Mouse (Mus musculus) erythroid progenitor cell, adult 5-6 weeks (primary cell): ENCODE results near the gene Gm20458. TPM values are rescaled to one million over a fixed set of nuclear protein-coding genes. Genes with fewer than 3 reads are reported as not detected.
A peak's percentile ranks its signal among the peaks of the same experiment; 100 is the strongest.

Experiments
- ATAC-seq: replicated peaks from 2 replicates; pipeline ENCODE4 v1.8.0; 2016; ENCODE audit warnings: moderate number of reproducible peaks, mild to moderate bottlenecking, moderate TSS enrichment, inconsistent platforms; ENCODE audit not compliant: poor library complexity, low FRiP score, severe bottlenecking
- total RNA-seq, 2 experiments: library from RNA; stranded (forward) in 1 of 2; stranded (reverse) in 1 of 2; fragments of 150-400 nt in 1 of 2; fragments of 186-747, 209-891 nt in 1 of 2; gene quantifications; 2 replicates each; pipeline versions ENCODE4 v1.2.3 to v1.2.4; 2015 to 2017; ENCODE audit warnings: low replicate concordance in 2 of 2

Gene Gm20458
- total RNA-seq, 2 experiments from 2014 or later, result not detected

GRCm38 (mm10) chr2:164520782-164521181 lies 60.0 kb downstream of the Gm20458 start:
- no peak for ATAC-seq

GRCm38 (mm10) chr2:164521841-164522240 lies 61.1 kb downstream of the Gm20458 start:
- ATAC-seq, result no peak

- ATAC-seq, result no peak
Measured at GRCm38 (mm10) chr2:164522280-164522679, 61.5 kb downstream of the Gm20458 start.

- ATAC-seq, result no peak
Measured at GRCm38 (mm10) chr2:164523301-164523773, 62.6 kb downstream of the Gm20458 start.

- no peak for ATAC-seq
Measured at GRCm38 (mm10) chr2:164528557-164528956, 67.8 kb downstream of the Gm20458 start.

- ATAC-seq, result peak; percentile 69; the same call in 1 of the 2 replicates
Measured at GRCm38 (mm10) chr2:164531169-164531568, 70.4 kb downstream of the Gm20458 start.

GRCm38 (mm10) chr2:164534315-164534714 lies 73.5 kb downstream of the Gm20458 start:
- ATAC-seq, result no peak

- ATAC-seq, result no peak
Measured at GRCm38 (mm10) chr2:164537003-164537402, 76.2 kb downstream of the Gm20458 start.

Other genes with a start within 250 kb of the Gm20458 start
- gene Wfdc15b, start 239.3 kb upstream of the Gm20458 start, total RNA-seq (2015; ENCODE audit: low replicate concordance), result not detected in 2 replicates
- gene Wfdc15b, start 239.3 kb upstream of the Gm20458 start, total RNA-seq (2017; ENCODE audit: low replicate concordance), result not detected in 2 replicates
- gene Svs2, start 222.5 kb upstream of the Gm20458 start, total RNA-seq (2015; ENCODE audit: low replicate concordance), result not detected in 2 replicates
- gene Svs2, start 222.5 kb upstream of the Gm20458 start, total RNA-seq (2017; ENCODE audit: low replicate concordance), result not detected in 2 replicates
- gene Svs3b, start 204.3 kb upstream of the Gm20458 start, total RNA-seq (2015; ENCODE audit: low replicate concordance), result not detected in 2 replicates
- not detected in 2 replicates for gene Svs3b, start 204.3 kb upstream of the Gm20458 start, total RNA-seq (2017; ENCODE audit: low replicate concordance)
- gene Svs4, start 182.5 kb upstream of the Gm20458 start, total RNA-seq (2015; ENCODE audit: low replicate concordance), result not detected in 2 replicates
- not detected in 2 replicates for gene Svs4, start 182.5 kb upstream of the Gm20458 start, total RNA-seq (2017; ENCODE audit: low replicate concordance)
- not detected in 2 replicates for gene Svs3a, start 171.7 kb upstream of the Gm20458 start, total RNA-seq (2015; ENCODE audit: low replicate concordance)
- gene Svs3a, start 171.7 kb upstream of the Gm20458 start, total RNA-seq (2017; ENCODE audit: low replicate concordance), result not detected in 2 replicates
- not detected in 2 replicates for gene Svs6, start 144.2 kb upstream of the Gm20458 start, total RNA-seq (2015; ENCODE audit: low replicate concordance)
- not detected in 2 replicates for gene Svs6, start 144.2 kb upstream of the Gm20458 start, total RNA-seq (2017; ENCODE audit: low replicate concordance)
- gene Svs5, start 128.2 kb upstream of the Gm20458 start, total RNA-seq (2015; ENCODE audit: low replicate concordance), result not detected in 2 replicates
- not detected in 2 replicates for gene Svs5, start 128.2 kb upstream of the Gm20458 start, total RNA-seq (2017; ENCODE audit: low replicate concordance)
- 36.9 and 68.8 TPM in 2 replicates for gene Slpi, start 71.9 kb upstream of the Gm20458 start, total RNA-seq (2015; ENCODE audit: low replicate concordance)
- 6.3 and 11.0 TPM in 2 replicates for gene Slpi, start 71.9 kb upstream of the Gm20458 start, total RNA-seq (2017; ENCODE audit: low replicate concordance)
- not detected in 2 replicates for gene Rbpjl, start 57.8 kb upstream of the Gm20458 start, total RNA-seq (2015; ENCODE audit: low replicate concordance)
- not detected in 2 replicates for gene Rbpjl, start 57.8 kb upstream of the Gm20458 start, total RNA-seq (2017; ENCODE audit: low replicate concordance)
- not detected in 2 replicates for gene Matn4, start 55.8 kb upstream of the Gm20458 start, total RNA-seq (2015; ENCODE audit: low replicate concordance)
- gene Matn4, start 55.8 kb upstream of the Gm20458 start, total RNA-seq (2017; ENCODE audit: low replicate concordance), result not detected in 2 replicates
- 2.5 and 7.2 TPM in 2 replicates for gene Sdc4, start 17.1 kb upstream of the Gm20458 start, total RNA-seq (2015; ENCODE audit: low replicate concordance)
- gene Sdc4, start 17.1 kb upstream of the Gm20458 start, total RNA-seq (2017; ENCODE audit: low replicate concordance), result 5.7 and 7.2 TPM in 2 replicates
- gene Sys1, start 4.0 kb upstream of the Gm20458 start, total RNA-seq (2015; ENCODE audit: low replicate concordance), result 8.8 and 10.8 TPM in 2 replicates
- 3.1 and 5.3 TPM in 2 replicates for gene Sys1, start 4.0 kb upstream of the Gm20458 start, total RNA-seq (2017; ENCODE audit: low replicate concordance)
- gene Trp53tg5, start 12.8 kb downstream of the Gm20458 start, total RNA-seq (2015; ENCODE audit: low replicate concordance), result not detected in 2 replicates
- not detected in 2 replicates for gene Trp53tg5, start 12.8 kb downstream of the Gm20458 start, total RNA-seq (2017; ENCODE audit: low replicate concordance)
- gene Dbndd2, start 25.1 kb downstream of the Gm20458 start, total RNA-seq (2015; ENCODE audit: low replicate concordance), result 6.3 TPM in 1 of 2 replicates, not detected in the other
- 0.61 TPM in 1 of 2 replicates, not detected in the other for gene Dbndd2, start 25.1 kb downstream of the Gm20458 start, total RNA-seq (2017; ENCODE audit: low replicate concordance)
- gene Pigt, start 36.6 kb downstream of the Gm20458 start, total RNA-seq (2015; ENCODE audit: low replicate concordance), result 18.0 and 22.7 TPM in 2 replicates
- gene Pigt, start 36.6 kb downstream of the Gm20458 start, total RNA-seq (2017; ENCODE audit: low replicate concordance), result 7.7 and 26.9 TPM in 2 replicates
- gene Wfdc2, start 101.4 kb downstream of the Gm20458 start, total RNA-seq (2015; ENCODE audit: low replicate concordance), result not detected in 2 replicates
- not detected in 2 replicates for gene Wfdc2, start 101.4 kb downstream of the Gm20458 start, total RNA-seq (2017; ENCODE audit: low replicate concordance)
- not detected in 2 replicates for gene Spint3, start 112.5 kb downstream of the Gm20458 start, total RNA-seq (2015; ENCODE audit: low replicate concordance)
- not detected in 2 replicates for gene Spint3, start 112.5 kb downstream of the Gm20458 start, total RNA-seq (2017; ENCODE audit: low replicate concordance)
- not detected in 2 replicates for gene Wfdc6a, start 124.5 kb downstream of the Gm20458 start, total RNA-seq (2015; ENCODE audit: low replicate concordance)
- not detected in 2 replicates for gene Wfdc6a, start 124.5 kb downstream of the Gm20458 start, total RNA-seq (2017; ENCODE audit: low replicate concordance)
- not detected in 2 replicates for gene Eppin, start 132.6 kb downstream of the Gm20458 start, total RNA-seq (2015; ENCODE audit: low replicate concordance)
- not detected in 2 replicates for gene Eppin, start 132.6 kb downstream of the Gm20458 start, total RNA-seq (2017; ENCODE audit: low replicate concordance)
- gene Wfdc6b, start 152.6 kb downstream of the Gm20458 start, total RNA-seq (2015; ENCODE audit: low replicate concordance), result not detected in 2 replicates
- not detected in 2 replicates for gene Wfdc6b, start 152.6 kb downstream of the Gm20458 start, total RNA-seq (2017; ENCODE audit: low replicate concordance)
- not detected in 2 replicates for gene Wfdc8, start 152.7 kb downstream of the Gm20458 start, total RNA-seq (2015; ENCODE audit: low replicate concordance)
- not detected in 2 replicates for gene Wfdc8, start 152.7 kb downstream of the Gm20458 start, total RNA-seq (2017; ENCODE audit: low replicate concordance)
- gene Wfdc16, start 177.8 kb downstream of the Gm20458 start, total RNA-seq (2015; ENCODE audit: low replicate concordance), result not detected in 2 replicates
- not detected in 2 replicates for gene Wfdc16, start 177.8 kb downstream of the Gm20458 start, total RNA-seq (2017; ENCODE audit: low replicate concordance)
- not detected in 2 replicates for gene Wfdc10, start 195.1 kb downstream of the Gm20458 start, total RNA-seq (2015; ENCODE audit: low replicate concordance)
- not detected in 2 replicates for gene Wfdc10, start 195.1 kb downstream of the Gm20458 start, total RNA-seq (2017; ENCODE audit: low replicate concordance)
- gene Wfdc9, start 195.6 kb downstream of the Gm20458 start, total RNA-seq (2015; ENCODE audit: low replicate concordance), result not detected in 2 replicates
- gene Wfdc9, start 195.6 kb downstream of the Gm20458 start, total RNA-seq (2017; ENCODE audit: low replicate concordance), result not detected in 2 replicates
- gene Wfdc11, start 213.1 kb downstream of the Gm20458 start, total RNA-seq (2015; ENCODE audit: low replicate concordance), result not detected in 2 replicates
- not detected in 2 replicates for gene Wfdc11, start 213.1 kb downstream of the Gm20458 start, total RNA-seq (2017; ENCODE audit: low replicate concordance)
- not detected in 2 replicates for gene Wfdc13, start 224.1 kb downstream of the Gm20458 start, total RNA-seq (2015; ENCODE audit: low replicate concordance)
- gene Wfdc13, start 224.1 kb downstream of the Gm20458 start, total RNA-seq (2017; ENCODE audit: low replicate concordance), result not detected in 2 replicates
- gene Spint4, start 237.5 kb downstream of the Gm20458 start, total RNA-seq (2015; ENCODE audit: low replicate concordance), result not detected in 2 replicates
- gene Spint4, start 237.5 kb downstream of the Gm20458 start, total RNA-seq (2017; ENCODE audit: low replicate concordance), result not detected in 2 replicates